Mouse (Mus musculus) 3T3-L1 (cell line): ENCODE measurements around the gene Sh2b1.

Experiments used
- DNase-seq: peaks from one replicate; pipeline ENCODE4 v3.0.0-alpha.2; 2015; ENCODE audit warnings: low read depth, low spot score

Sh2b1 gene

DNA sequence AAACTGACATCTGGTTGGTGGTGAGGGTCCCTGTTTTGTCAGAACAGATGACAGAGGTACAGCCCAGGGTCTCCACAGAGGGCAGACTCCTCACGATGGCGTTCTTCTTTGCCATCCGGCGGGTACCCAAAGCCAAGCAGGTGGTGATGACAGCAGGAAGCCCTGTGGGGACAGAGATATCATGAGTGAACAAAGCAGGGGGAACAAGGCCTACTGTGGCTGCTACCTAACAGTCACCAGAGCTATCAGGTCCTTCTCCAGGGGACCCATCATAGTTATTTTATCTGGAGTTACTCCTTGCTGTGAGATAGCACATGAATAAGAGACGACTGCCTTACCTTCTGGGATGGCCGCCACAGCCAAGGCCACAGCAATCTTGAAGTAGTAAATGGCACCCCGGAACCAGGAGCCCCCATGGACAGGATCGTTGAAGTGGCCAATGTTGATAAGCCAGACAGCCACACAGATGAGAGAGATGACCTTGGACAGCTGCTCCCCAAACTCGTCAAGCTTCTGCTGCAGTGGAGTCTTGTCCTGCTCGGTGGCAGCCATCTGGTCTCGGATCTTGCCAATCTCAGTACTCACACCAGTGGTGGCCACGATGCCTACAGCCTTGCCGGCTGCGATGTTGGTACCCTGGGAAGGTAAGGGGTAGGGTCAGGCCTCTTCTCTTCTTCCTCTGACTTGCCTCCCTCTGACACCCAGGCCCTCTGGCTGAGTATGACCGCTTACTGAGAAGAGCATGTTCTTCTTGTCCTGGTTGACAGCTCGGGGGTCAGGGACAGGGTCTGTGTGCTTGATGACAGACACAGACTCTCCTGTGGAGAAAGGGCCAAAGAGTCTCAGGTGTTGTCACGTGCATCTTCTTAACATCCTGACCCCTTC is 18.6 kb downstream of the Sh2b1 start:
- no peak for DNase-seq

DNA sequence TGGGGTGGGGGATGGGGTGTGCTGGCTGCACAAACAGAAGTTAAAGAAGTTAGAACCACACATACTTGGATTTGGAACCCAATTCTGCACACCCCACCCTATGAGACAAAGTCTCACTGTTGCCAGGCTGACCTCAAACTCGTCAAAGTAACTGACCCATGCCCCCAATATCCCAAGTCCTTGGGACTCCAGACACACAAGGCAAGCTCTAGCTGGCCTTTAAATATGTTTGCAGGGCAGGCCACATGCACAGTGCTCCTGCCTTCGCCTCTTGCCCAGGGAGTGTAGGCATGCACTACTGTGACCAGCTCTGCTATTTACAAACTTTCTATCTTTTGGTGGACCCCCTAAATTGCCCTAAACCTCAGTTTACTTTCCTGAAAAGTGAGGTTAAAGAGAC is 20.0 kb downstream of the Sh2b1 start:
- no peak for DNase-seq

DNA sequence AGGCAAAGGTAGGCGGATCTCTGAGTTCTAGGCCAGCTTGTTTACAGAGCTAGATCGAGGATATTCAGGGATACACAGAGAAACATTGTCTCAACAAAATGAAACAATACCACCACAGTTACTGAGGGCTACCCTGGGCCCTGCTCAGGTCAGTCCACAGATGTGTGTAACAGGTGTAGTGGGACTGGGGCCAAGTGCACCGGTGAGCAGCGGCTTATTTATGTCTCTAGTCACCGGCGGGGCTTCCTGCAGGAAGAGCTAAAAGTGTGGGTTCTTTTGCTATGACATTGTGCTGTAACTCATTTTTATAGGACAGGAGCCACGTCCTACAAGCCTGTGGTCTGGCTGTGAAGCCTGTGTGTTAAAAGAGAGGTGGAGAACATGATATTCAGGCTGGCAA is 21.4 kb downstream of the Sh2b1 start:
- DNase-seq = no peak

DNA sequence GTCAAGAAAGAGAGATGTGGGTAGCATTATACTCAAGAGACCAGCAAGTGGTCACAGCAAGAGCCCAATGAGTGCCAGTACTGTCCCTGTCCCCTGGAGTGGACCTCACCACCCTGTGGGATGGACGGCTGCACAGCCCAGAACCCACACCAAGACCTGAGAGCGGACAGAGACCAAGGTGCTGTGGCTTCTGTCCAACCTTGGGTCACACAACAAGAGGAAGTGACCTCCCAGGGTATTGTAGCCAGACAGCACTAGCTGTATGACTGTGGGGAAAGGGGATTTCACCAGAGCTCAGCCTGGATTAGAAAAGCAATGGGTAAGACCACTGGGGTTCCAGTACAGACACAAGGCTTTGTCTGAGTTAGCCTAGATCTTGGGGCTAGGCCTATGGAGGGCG is 23.0 kb downstream of the Sh2b1 start:
- no peak for DNase-seq

GRCm38 (mm10) chr7:126450641-126451040 is 24.6 kb downstream of the Sh2b1 start:
- DNase-seq = no peak

DNA sequence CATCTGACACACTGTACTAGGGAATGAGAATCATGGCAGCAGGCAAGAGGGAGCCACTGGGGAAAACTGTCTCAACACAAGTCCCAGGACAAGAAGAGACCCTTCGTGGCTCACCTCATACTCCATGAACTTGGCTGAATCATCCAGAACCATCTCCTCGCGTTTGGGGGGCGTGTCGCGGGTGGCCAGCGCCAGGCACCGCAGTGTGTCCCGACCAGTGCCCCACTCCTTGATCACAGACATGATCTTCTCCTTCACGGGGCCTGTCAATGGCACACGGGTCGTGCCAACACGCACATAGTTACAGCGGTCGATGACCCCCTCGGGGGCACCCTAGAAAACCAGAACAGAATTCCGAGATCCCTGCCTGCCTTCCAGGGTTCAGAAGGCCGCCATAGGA is 25.2 kb downstream of the Sh2b1 start:
- DNase-seq = no peak

GRCm38 (mm10) chr7:126448481-126448880 is 26.7 kb downstream of the Sh2b1 start:
- no peak for DNase-seq

GRCm38 (mm10) chr7:126446217-126446616 is 29.0 kb downstream of the Sh2b1 start:
- DNase-seq = no peak

DNA sequence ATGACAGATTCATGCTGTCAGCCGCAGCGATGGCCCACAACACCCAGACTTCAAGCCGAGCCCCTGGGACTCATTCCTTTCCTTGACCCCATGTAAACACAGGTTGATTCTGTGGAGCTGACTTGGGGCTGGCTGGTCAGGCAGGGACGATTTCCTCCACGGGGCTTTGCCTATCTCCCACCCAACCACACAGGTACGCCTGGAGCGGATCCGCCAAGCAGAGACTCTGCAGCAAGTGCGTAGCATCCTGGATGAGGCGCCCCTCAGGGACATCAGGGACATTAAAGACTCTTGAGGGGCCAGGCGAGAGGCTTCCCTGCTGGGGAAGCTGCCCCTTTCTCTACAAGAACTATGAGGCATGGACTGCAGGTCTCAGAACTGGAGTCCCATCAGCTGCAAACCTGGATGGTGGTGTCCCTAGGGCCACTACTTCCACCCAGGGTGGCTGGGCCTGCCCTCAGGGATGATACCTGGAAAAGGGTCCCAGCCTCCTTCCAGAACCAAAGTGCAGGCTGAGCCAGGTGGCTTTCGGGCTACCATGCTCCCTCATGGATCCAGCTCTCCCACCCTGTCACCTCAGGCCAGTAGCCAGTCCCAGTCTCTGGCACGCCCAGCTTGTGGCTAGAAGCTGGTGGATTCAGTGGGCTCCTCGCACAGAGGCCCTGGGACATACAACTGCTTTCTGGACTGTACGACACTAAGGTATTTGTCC is 30.0 kb downstream of the Sh2b1 start:
- DNase-seq = no peak

GRCm38 (mm10) chr7:126444536-126444935 is 30.7 kb downstream of the Sh2b1 start:
- no peak for DNase-seq

GRCm38 (mm10) chr7:126443997-126444396 is 31.2 kb downstream of the Sh2b1 start:
- DNase-seq = no peak

- DNase-seq = no peak
Measured at GRCm38 (mm10) chr7:126440134-126440533, 35.1 kb downstream of the Sh2b1 start.

DNA sequence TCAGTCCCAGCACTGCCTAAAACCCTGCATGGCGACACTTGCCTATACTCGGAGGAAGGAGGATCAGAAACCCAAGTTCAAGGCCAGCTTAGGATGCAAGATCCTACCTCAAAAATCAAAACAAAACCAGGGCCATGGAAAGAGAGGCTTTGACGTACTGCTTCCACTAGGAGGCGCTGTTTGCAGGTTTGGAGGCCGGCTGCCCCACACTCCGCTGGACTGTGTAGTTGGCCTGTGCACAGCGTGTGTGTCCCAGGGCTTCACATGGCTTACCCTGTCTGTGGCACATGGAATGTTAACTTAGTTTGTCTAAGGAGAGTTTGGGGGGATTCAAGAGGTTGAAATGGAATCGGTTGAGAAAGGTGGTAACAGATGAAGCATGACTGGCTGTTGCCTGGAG is 38.4 kb downstream of the Sh2b1 start:
- peak; percentile 55 for DNase-seq

- no peak for DNase-seq
Measured at GRCm38 (mm10) chr7:126435801-126436200, 39.4 kb downstream of the Sh2b1 start.

GRCm38 (mm10) chr7:126434726-126435125 is 40.5 kb downstream of the Sh2b1 start:
- DNase-seq = no peak

- DNase-seq = no peak
Measured at GRCm38 (mm10) chr7:126430167-126430566, 45.1 kb downstream of the Sh2b1 start.

GRCm38 (mm10) chr7:126429503-126429898 is 45.7 kb downstream of the Sh2b1 start:
- DNase-seq = no peak

DNA sequence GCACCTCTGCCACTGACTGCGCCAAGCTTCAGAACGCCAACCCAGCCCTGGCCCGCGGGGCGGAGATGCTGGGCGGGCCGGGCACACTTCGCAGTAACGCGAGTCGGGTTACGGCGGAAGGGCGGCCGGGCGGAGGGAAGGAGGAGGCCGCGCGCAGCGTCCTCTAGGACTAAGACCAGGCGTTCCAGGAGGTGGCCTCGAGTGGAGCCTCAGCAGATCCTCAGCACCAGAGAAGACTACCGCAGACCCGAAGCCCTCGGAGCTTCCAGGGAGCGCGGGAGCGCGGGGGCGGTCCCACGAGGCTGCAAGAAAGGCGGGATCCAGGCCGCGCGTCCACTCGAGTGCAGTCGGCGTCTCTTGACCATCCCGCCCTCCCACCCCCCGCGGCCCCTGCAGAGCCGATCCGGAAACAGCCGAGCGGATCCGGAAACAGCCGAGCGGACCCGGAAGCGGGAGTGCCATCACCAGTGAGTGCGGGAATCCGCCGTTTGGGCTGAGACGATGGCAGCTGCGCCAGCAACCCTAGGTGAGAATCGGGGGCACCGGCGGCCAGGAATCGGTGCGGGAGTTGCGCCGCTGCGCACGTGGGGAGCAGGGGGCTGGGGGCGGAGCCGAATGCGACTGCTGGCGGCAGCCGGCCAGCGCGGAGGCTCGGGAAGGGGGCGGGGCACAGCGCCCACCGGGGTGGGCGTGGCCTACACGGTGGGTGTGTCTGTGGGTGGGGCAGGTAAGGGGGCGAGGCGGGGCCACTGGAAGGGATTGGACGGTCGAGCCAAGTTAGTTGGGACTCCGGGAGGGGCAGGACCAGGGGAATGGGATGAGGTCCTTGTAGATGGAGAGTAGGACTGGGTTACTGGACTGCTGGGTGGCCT is 46.4 kb downstream of the Sh2b1 start, which contains the start of gene Rabep2:
Gene Rabep2, plus strand, starts transcription at position 129 of the 872 bp plus-strand sequence.
- DNase-seq = peak; percentile 87

DNA sequence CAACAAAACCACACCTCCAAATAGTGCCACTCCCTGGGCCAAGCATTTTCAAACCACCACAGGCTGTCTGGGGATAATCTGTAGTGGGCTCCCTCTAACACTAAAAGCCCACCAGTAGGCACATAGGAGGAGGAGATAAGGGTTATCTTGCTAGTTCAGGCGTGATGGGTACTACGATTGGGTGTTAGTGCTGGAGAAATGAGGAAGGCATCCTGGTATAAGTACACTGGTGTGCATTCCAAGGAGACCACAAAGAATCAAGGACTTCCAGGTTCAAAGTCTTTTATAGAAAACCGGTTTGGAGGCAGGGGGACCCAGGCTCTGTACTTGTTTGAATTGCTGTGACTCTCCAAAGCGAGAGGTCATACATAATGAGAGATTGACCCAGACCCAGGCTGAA is 47.1 kb downstream of the Sh2b1 start:
- DNase-seq = no peak

GRCm38 (mm10) chr7:126427323-126427860 is 47.8 kb downstream of the Sh2b1 start:
- DNase-seq = peak; percentile 17

DNA sequence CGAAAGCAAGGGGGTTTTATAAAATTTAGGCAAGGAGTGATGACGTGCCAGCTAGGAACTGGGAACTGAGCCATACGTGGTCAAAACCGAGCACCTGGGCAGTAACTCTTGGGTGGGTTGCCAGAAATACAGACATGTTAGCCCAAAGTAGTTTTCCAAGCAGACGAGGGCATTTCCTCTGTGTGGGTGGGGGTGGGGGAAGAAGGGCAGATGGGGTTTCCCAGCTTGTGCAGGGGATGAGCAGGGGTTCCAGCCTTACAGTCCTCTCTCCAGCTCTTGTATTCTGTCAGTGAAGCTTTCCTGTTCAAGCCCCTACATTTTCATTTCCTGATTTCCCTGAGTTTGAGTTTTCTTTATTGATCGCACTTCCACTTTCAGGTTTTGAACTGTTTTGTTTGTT is 51.1 kb downstream of the Sh2b1 start:
- DNase-seq = no peak

GRCm38 (mm10) chr7:126421756-126422155 is 53.5 kb downstream of the Sh2b1 start:
- DNase-seq = no peak
